Mouse (Mus musculus): ENCODE results near the gene Btnl10. TPM values are rescaled to one million over a fixed set of nuclear protein-coding genes. Genes with fewer than 3 reads are reported as not detected.
"Not testable (repeated sequence)": the region's sequence is repeated elsewhere in the genome, so short reads cannot be mapped to it uniquely, and the experiment has no call there.

The Btnl10 gene
- polyA plus RNA-seq, 1 experiment: not detected

DNA sequence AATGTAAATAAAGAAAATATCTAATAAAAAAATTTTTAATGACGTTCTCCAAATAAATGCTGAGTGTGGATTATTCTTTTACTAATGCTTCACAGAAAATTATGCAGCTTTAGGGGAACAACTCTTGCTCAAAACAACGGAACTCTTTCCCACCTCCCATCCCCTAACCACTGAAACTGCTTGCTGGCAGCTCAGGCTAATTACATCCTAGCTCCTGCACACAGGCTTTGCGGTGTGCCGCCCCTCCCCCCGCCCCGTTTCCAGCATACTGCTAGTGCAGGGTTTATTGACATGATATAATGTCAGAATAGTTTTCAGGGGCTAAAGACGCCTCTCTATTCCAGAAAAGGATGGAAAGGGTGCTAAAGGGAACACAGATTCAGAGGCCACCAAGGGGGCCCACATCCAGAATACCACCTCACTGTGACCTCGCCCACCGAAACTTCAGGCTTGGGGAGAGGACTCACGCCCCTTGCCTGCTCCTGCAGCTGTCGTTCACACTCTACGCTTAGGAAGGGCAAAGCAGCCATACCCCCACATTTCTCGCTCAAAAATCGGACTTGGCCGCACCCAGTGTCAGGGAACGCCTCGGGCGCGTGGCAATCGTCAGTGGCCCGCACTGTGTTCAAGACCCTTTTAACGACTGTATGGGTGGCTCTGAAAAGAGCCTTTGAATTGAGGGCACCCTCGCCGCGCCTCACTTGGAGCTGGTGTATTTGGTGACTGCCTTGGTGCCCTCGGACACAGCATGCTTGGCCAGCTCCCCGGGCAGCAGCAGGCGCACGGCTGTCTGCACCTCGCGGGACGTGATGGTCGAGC is 35.9 kb downstream of the Btnl10 start:
- 2% methylated on average over 33 of the region's 33 CpGs for WGBS
- Histone ChIP-seq H3K27me3 (ENCODE audit: control insufficient read depth, insufficient read depth, low read length) (peaks cover 12% of the 10 kb centered on the region), H3K4me1 (ENCODE audit: control insufficient read depth, insufficient read depth, insufficient read length, low read length) (peaks cover 9% of the 10 kb centered on the region), H3K4me3 (ENCODE audit: low read depth, low read length) (peak overlapping the region; percentile 71), H3K36me3 (ENCODE audit: control insufficient read depth, insufficient read depth, low read length) (peaks cover 2% of the 10 kb centered on the region; the same call in 1 of the 2 replicates), H3K27ac (ENCODE audit: insufficient read depth, low read depth, low read length) (peak overlapping the region; percentile 67)
- TF ChIP-seq POLR2A (IDR thresholded peaks at IDR 0.05; ENCODE audit: low read depth, low read length): no peak
- no peak for TF ChIP-seq CTCF (IDR thresholded peaks at IDR 0.05; ENCODE audit: extremely low read depth, insufficient read length, insufficient replicate concordance, low read depth, low read length)

DNA sequence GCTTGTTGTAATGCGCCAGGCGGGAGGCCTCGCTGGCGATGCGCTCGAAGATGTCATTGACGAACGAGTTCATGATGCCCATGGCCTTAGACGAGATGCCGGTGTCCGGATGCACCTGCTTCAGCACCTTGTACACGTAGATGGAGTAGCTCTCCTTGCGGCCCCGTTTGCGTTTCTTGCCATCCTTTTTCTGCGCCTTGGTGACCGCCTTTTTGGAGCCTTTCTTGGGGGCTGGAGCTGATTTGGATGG is 36.4 kb downstream of the Btnl10 start:
- Histone ChIP-seq H3K27me3 (ENCODE audit: control insufficient read depth, insufficient read depth, low read length) (peaks cover 12% of the 10 kb centered on the region), H3K27ac (ENCODE audit: insufficient read depth, low read depth, low read length) (peak overlapping the region; percentile 67)
- under 1% methylated on average over 17 of the region's 17 CpGs for WGBS

DNA sequence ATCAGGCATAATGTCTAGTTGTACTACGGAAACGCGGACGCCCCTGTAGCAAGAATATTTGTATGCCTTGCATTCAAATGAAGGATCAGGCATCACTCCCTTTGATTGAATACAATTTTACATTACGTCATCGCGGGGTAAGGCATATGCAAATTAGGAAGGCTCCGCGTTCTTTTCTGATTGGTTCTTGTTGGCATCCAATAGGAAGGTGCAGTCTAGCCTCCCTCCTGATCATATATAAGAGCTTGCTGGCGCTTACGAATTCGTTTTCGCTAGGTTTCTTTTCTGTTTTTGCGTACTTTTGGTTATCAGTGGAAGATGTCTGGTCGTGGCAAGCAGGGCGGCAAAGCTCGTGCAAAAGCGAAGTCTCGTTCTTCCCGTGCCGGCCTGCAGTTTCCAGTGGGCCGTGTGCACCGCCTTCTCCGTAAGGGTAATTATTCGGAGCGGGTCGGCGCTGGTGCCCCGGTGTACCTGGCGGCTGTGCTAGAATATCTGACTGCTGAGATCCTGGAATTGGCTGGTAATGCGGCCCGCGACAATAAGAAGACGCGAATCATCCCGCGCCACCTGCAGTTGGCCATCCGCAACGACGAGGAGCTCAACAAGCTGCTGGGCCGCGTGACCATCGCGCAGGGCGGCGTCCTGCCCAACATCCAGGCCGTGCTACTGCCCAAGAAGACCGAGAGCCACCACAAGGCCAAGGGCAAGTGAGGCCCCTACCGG is 36.9 kb downstream of the Btnl10 start, which contains the start of the genes Hist3h2a and Trim17:
Hist3h2a (plus strand) TSS at position 266 of the 723 bp plus-strand sequence.
Trim17 (plus strand) TSS at position 266 of the 723 bp plus-strand sequence.
- TF ChIP-seq POLR2A (IDR thresholded peaks at IDR 0.05; ENCODE audit: low read depth, low read length) (peak; percentile 82), CTCF (IDR thresholded peaks at IDR 0.05; ENCODE audit: extremely low read depth, insufficient read length, insufficient replicate concordance, low read depth, low read length) (peak; percentile 47; the same call in 1 of the 2 replicates)
- Histone ChIP-seq H3K36me3 (ENCODE audit: control insufficient read depth, insufficient read depth, low read length) (peaks cover 2% of the 10 kb centered on the region; the same call in 1 of the 2 replicates), H3K4me1 (ENCODE audit: control insufficient read depth, insufficient read depth, insufficient read length, low read length) (peaks cover 7% of the 10 kb centered on the region), H3K27ac (ENCODE audit: insufficient read depth, low read depth, low read length) (peak within 1 kb of the TSS; percentile 100), H3K27me3 (ENCODE audit: control insufficient read depth, insufficient read depth, low read length) (peaks cover 7% of the 10 kb centered on the region), H3K4me3 (ENCODE audit: low read depth, low read length) (peak within 1 kb of the TSS; percentile 93)
- WGBS: under 1% methylated on average over 49 of the region's 49 CpGs

More for the DNA sequence above, 36.4 kb downstream of the Btnl10 start:
- not testable (repeated sequence) for H3K4me1 ChIP-seq (ENCODE audit: control insufficient read depth, insufficient read depth, insufficient read length, low read length); H3K36me3 ChIP-seq (ENCODE audit: control insufficient read depth, insufficient read depth, low read length)
- peak overlapping the region; percentile 71 for H3K4me3 ChIP-seq (ENCODE audit: low read depth, low read length)

DNA sequence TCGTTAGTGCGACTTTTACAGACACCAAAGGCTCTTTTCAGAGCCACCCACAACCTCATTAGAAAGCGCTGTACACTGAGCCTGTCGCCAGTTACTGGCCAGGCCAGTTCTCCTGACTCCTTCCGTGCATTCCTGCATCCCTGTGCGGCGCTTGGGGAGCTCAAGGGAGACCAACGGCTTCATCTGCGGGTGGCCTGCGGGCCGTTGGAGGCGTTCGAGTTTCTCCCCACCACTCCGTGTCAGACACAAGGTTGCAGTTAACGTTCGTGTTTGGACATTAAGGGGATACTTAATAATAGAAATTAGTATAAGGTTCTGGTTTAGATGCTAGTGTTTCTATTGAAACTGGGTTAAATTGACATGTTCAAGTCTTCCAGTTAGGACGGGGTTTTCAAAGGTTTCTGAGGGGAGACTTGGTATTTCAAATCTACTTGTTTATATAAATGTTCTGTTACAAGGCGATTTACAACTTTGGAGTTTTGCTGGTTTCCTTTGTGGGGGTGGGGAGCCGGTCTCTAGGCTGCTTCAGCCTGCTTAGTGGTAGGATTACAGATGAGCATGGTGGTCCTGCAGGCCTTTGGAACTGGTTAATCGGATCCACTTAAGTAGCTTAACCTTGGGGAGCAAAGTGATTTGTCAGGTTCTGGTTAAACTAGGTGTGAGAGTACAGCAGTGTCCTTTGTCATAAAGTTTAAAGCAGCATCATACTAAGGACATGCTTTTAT is 37.6 kb downstream of the Btnl10 start:
- Histone ChIP-seq H3K36me3 (ENCODE audit: control insufficient read depth, insufficient read depth, low read length) (peaks cover 2% of the 10 kb centered on the region; the same call in 1 of the 2 replicates), H3K4me3 (ENCODE audit: low read depth, low read length) (peak overlapping the region; percentile 93), H3K27me3 (ENCODE audit: control insufficient read depth, insufficient read depth, low read length) (0 out of 2 replicates have a peak, but pooled peaks cover under 1% of the 10 kb centered on the region), H3K27ac (ENCODE audit: insufficient read depth, low read depth, low read length) (peak overlapping the region; percentile 100), H3K4me1 (ENCODE audit: control insufficient read depth, insufficient read depth, insufficient read length, low read length) (peaks cover 7% of the 10 kb centered on the region)
- TF ChIP-seq POLR2A (IDR thresholded peaks at IDR 0.05; ENCODE audit: low read depth, low read length): no peak
- TF ChIP-seq CTCF (IDR thresholded peaks at IDR 0.05; ENCODE audit: extremely low read depth, insufficient read length, insufficient replicate concordance, low read depth, low read length): 0 out of 2 replicates have a peak, but pooled peaks have one; percentile 32
- WGBS: under 1% methylated on average over 20 of the region's 20 CpGs

GRCm38 (mm10) chr11:58955868-58956257 is 38.2 kb downstream of the Btnl10 start:
- Histone ChIP-seq H3K27me3 (ENCODE audit: control insufficient read depth, insufficient read depth, low read length) (no peaks in the 10 kb centered on the region), H3K27ac (ENCODE audit: insufficient read depth, low read depth, low read length) (no peak overlapping the region), H3K4me1 (ENCODE audit: control insufficient read depth, insufficient read depth, insufficient read length, low read length) (peaks cover 7% of the 10 kb centered on the region), H3K36me3 (ENCODE audit: control insufficient read depth, insufficient read depth, low read length) (peaks cover 2% of the 10 kb centered on the region; the same call in 1 of the 2 replicates), H3K4me3 (ENCODE audit: low read depth, low read length) (no peak overlapping the region)
- 12% methylated on average over 8 of the region's 8 CpGs for WGBS
- no peak for TF ChIP-seq POLR2A (IDR thresholded peaks at IDR 0.05; ENCODE audit: low read depth, low read length)
- TF ChIP-seq CTCF (IDR thresholded peaks at IDR 0.05; ENCODE audit: extremely low read depth, insufficient read length, insufficient replicate concordance, low read depth, low read length): no peak

DNA sequence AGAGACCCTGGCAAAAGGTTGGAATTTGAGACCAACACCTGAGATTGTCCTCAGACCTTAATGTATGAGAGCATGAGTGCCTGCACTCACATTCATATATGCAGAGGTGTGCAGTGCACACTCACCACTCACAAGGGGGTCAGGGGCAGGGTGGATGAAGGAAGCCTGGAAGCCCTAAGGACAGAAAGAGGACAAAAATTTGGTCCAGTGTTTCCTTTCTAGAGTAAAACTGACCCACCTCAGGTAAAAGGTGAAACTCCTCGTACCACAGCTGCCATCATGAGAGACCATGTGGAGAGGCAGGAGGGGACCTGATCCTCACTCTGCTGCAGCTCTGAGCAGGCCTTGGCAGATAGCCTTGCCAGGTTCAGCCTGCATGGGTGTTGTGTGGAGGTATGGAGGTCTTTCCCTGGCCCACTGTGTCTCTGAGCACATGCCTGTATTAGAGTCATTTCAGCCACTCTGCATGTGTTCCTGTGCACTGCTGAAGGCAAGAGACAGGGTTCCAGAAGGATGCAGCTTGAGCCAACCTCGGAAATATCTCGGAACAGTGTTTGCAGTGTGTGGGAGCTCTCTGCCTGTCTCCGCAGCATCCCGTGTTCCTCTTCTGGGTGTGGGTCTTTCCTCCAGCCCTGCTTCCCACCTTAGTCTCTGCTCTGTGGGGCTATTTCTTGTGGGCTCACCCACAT is 39.7 kb downstream of the Btnl10 start:
- Histone ChIP-seq H3K36me3 (ENCODE audit: control insufficient read depth, insufficient read depth, low read length) (peaks cover 2% of the 10 kb centered on the region; the same call in 1 of the 2 replicates), H3K4me1 (ENCODE audit: control insufficient read depth, insufficient read depth, insufficient read length, low read length) (peaks cover 7% of the 10 kb centered on the region), H3K27ac (ENCODE audit: insufficient read depth, low read depth, low read length) (no peak overlapping the region), H3K27me3 (ENCODE audit: control insufficient read depth, insufficient read depth, low read length) (no peaks in the 10 kb centered on the region), H3K4me3 (ENCODE audit: low read depth, low read length) (no peak overlapping the region)
- 88% methylated on average over 5 of the region's 5 CpGs for WGBS
- TF ChIP-seq POLR2A (IDR thresholded peaks at IDR 0.05; ENCODE audit: low read depth, low read length): no peak
- no peak for TF ChIP-seq CTCF (IDR thresholded peaks at IDR 0.05; ENCODE audit: extremely low read depth, insufficient read length, insufficient replicate concordance, low read depth, low read length)
